Mouse (Mus musculus) kidney, adult 9 months (tissue): ENCODE results near the gene Wdpcp.

Source experiments
- DNase-seq: peaks from one replicate; pipeline ENCODE4 v3.0.0; 2022

Gene Wdpcp

DNA sequence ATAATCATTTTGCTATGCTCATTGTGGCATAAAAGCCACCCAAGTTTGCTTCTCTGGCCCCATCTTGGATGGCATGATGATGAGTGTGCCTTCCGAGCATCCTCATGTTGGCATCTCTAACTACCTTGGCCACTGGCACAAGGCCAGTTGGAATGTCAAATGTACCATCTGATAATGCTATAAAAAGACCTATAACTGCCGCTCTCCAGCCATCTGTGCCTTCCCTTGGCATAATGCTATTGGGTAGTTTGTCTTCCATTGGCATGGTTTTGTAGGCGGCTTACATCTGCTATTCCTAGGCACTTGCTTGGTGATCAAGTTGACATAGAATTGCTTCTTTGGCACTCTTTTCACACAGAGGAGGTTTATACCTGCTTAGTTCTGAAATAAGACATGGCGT lies 191.2 kb downstream of the Wdpcp start:
- no peak for DNase-seq

DNA sequence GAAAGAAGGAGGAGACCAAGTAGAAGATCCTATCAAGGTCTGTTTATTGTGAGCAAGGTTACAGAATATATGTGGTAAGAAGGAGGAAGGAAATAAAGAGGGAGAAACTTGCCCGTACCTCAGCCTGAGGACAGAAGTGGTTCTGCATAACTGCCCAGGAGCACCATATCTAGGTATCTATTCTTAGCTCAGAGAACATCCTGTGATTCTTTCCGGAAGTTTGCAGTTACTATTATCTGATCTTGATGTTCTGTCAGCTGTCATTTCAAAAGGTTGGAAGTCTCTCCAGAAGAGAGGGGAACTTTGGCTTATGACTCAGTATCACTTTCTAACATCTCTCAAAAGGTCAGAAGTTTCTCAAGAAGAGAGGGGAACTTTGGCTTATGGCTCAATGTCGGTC lies 216.8 kb downstream of the Wdpcp start:
- no peak for DNase-seq

DNA sequence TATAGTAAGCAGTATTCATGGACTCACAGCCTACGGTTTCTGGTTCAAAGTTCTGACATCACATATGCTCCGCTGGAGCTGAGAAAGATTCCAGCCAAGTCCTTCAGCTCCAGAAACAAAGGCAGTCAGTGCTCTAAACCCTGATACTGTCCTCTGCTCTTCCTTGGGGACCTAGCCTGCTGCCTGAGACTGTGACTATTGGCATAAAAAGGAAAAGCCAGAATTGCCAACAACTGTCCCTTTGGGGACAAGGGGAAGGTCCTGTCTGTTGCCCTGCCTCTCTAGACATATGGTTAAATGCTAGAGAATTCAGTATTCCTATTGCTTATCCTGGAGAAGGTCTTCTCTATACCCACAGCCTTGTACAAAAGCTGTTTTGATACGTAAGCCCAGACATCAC lies 252.9 kb downstream of the Wdpcp start:
- DNase-seq = no peak

DNA sequence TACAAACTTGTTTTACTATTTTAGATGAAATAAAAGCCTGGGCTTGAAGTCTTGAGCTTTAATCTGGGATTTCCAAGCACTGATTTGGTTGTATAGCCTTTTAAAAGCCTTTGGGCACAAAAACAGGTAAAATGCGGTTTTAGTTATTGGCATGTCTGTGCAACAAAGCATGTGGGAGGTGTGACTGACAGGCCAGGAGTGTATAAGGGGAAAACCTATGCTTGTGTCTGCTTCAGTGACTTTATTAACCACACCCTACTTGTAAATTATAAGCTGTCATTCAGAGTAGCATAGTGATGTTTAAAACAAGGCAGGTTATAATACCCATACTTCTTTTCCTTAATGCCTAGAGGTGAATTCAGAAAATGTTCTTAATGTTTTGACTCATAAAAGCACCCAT lies 254.5 kb downstream of the Wdpcp start:
- no peak for DNase-seq

DNA sequence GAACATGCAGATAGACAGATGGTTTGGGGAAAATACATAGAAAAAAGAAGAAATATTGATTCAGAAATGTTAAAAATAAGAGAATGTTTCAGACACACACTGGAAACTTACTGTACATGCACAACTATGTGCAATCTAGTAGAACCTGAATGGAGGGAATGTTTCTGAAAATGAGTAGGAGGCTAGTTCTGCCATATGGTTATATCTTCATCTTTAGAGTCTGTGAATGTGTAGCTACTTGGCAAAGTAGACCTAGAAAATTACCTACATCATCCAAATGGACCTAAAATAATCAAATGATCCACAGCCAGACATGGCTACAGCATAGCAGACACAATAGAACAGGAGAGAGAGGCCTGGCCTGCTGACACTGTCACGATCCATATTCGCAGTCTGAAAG lies 275.0 kb downstream of the Wdpcp start:
- no peak for DNase-seq

DNA sequence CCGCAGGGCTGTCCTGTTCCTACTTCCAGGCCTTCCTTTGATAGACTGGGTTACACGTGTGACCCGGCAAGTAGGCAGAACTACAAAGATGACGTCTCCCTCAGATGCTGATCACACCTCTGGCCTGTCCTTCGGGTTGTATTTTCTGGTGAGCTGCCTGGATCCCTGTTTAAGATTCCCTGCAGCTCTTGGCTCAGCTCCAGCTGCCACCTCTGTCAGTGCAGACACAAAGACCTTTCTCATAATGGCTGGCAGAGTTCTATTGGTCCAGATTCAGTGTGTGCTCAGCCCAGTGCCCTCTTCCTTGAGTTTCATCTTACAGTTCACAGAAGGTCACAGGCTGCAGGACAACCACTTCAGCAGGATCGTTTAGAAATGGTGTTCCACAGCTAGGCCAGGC lies 292.0 kb downstream of the Wdpcp start:
- DNase-seq = no peak

DNA sequence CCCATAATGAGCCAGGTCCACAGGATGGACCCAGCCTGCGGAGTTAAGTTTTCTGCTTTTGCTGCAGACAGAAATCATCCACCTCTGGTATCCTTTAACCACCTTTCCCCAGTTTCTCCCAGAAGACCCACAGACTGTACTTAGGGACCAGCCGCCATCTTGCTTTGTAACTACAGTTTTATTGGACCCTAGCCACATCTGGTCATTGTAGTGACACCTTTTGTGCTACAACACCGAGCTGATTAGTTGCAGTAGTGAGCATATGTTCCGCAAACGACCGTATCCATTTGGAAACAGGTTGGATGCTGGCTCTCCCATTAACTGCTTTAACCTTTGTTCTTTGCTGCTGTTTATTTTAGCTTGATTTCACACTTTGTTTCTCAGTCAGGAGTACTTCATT lies 292.5 kb downstream of the Wdpcp start:
- no peak for DNase-seq

DNA sequence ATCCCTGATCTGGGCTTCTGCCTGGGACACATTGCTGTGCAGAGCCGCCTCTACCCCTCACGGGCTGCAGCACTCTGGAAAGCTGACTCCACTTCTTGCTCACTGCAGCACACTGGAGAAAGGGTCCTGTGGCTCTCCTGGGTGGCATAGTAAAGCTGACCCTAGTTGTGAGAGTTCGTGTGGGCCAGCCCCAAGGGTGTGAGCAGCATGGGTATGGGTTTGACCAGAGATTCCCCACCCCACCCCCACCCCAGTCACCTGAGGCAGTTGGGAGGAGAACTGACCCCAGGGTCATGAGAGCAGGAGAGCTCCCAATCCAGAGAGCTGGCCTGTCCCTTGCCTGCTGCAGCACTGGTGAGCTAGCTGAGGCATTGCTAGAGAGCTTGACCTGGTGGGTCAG lies 296.6 kb downstream of the Wdpcp start:
- no peak for DNase-seq

- DNase-seq = no peak
These were observed 298.8 kb downstream of the Wdpcp start for GRCm38 (mm10) chr11:21870863-21871262.

DNA sequence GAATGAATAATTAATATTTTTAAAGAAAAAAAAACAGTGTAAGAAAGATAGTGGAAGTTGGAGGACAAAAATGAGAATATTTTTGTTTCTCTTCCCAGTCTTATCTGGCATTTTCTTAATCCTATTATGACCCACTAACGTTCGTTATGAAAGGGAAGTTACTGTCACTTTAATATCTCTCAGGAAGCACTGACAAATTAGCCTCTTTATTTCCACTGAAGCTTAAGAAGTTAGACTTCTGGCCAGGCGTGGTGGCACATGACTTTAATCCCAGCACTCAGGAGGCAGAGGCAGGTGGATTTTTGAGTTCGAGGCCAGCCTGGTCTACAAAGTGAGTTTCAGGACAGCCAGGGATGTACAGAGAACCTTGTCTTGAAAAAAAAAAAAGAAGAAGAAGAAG lies 299.7 kb downstream of the Wdpcp start:
- DNase-seq = no peak

DNA sequence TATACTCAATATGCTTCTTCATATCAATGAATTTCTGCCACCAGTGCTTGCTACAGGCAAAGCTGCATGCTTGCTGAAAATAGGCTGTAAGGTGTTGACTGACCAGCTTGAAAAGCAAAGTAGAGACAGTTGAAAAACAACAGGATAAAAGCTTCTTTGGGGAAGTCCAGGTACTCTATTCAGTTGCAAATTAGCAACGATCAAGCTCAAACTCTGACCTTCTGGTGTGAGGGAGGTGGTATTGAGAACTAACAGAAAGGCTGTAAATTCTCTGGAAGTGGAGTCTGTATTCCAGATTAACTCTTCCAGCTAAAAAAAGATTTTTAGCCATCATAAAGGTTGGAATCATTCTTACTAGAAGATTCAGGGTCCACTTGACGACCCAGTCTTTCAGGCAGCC lies 303.0 kb downstream of the Wdpcp start:
- no peak for DNase-seq

DNA sequence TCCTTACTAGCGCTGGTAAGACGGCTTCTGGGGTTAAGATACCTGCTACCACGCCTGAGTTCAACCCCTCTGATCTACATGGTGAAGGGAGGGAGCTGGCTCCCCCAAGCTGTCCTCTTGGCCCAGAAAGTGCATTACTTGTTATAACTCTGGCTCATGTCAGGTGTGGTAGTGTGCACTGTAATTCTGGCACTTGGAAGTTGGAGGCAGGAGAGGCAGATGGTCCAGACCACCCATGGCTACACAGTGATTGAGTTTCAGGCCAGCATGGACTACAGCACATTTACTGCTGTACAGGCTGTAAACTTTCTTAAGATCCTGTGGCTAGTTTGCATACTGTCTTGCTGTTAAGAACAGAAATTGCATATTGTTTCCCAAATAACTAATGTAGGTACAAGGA lies 322.7 kb downstream of the Wdpcp start:
- no peak for DNase-seq

- DNase-seq = no peak
These were observed 350.5 kb downstream of the Wdpcp start for GRCm38 (mm10) chr11:21922531-21922930.
